Mouse (Mus musculus) cerebellum, adult 2 months (tissue): Measurements from ENCODE around the gene Akt1s1.

Experiments
- CTCF ChIP-seq: fragments of 200-500 bp; IDR thresholded peaks from 2 replicates; pipeline ENCODE4 v1.5.1; 2011; ENCODE audit warnings: low read depth, mild to moderate bottlenecking, control low read depth, low read length, moderate library complexity, borderline replicate concordance; ENCODE audit not compliant: insufficient read depth
- POLR2A ChIP-seq: fragments of 200-500 bp; IDR thresholded peaks from 2 replicates; pipeline ENCODE4 v1.6.1; 2011; ENCODE audit warnings: low read length, control low read depth, borderline replicate concordance; ENCODE audit not compliant: insufficient read depth

DNA sequence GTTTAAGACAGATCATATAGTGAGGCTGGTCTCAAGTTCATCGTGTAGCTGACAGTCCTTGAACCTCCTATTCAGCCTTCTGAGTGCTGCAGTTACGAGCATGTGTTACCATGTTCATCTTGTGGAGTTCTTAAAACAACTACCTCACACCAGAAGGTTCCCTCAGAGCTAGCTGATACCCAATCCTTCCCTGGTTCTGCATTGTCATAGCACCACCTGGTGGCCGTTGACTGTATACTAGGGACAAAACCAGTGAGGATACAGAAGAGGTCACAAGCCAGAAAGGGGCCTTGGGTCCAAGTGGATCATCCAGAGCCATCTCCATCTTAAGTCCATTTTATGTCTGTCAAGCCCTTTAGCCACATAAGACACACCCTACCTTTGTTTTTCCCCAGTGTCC, 23.9 kb upstream of the Akt1s1 start:
- TF ChIP-seq POLR2A = no peak
- TF ChIP-seq CTCF = peak; percentile 89
